Comparison of ENCODE assay signal across 24 mouse cellular contexts in genomic region chr12:28801731-28802130, GRCm38 (mm10). TPM values are rescaled to one million over a fixed set of nuclear protein-coding genes. Genes with fewer than 3 reads are reported as not detected.
DNase-seq lines count a peak whose midpoint lies in the region; ATAC-seq lines count a peak whose summit lies in the region.
"Had no signal": no experiment of that assay in that cellular context is flagged by ENCODE, and none has a peak within 500 bp of the region (broad histone marks: within the 10 kb centered on the region; RNA-seq: fewer than 3 reads in every experiment).

No protein-coding gene starts in this region.

- peaks cover 22% of the 10 kb centered on the region for H3K4me1 ChIP-seq in forebrain, embryonic 14.5 days (ENCODE audit: control insufficient read depth, insufficient read depth, low read length)
- peaks cover 10% of the 10 kb centered on the region for H3K4me1 ChIP-seq in forebrain, embryonic 11.5 days (replicated peaks; ENCODE audit: control insufficient read depth, insufficient read depth, low read length)
- peaks cover 49% of the 10 kb centered on the region for H3K4me1 ChIP-seq in neural tube, embryonic 13.5 days (replicated peaks)

- H3K9me3 ChIP-seq in forebrain, embryonic 14.5 days (replicated peaks; ENCODE audit: control insufficient read depth, low read length) = no peaks in the 10 kb centered on the region
- no peaks in the 10 kb centered on the region for H3K9me3 ChIP-seq in forebrain, embryonic 11.5 days (ENCODE audit: control insufficient read depth, low read length)
- 0 out of 2 replicates have a peak, but pooled peaks cover 4% of the 10 kb centered on the region for H3K9me3 ChIP-seq in neural tube, embryonic 13.5 days
- H3K9me3 ChIP-seq: heart, embryonic 12.5 days; hindbrain, embryonic 12.5 days; limb, embryonic 15.5 days; midbrain, embryonic 12.5 days; neural tube, embryonic 12.5 days had no signal

- H3K9ac ChIP-seq in forebrain, embryonic 14.5 days (ENCODE audit: low read length) = no peak overlapping the region
- H3K9ac ChIP-seq in forebrain, embryonic 11.5 days (ENCODE audit: low read length) = no peak overlapping the region
- no peak overlapping the region for H3K9ac ChIP-seq in neural tube, embryonic 13.5 days
- H3K9ac ChIP-seq: forebrain, postnatal 0 days; heart, embryonic 12.5 days; hindbrain, embryonic 12.5 days; limb, embryonic 15.5 days; midbrain, embryonic 12.5 days; neural tube, embryonic 12.5 days had no signal

- H3K36me3 ChIP-seq in forebrain, embryonic 14.5 days (ENCODE audit: control insufficient read depth, insufficient read depth, low read length) = no peaks in the 10 kb centered on the region
- H3K36me3 ChIP-seq in forebrain, embryonic 11.5 days (ENCODE audit: control insufficient read depth, insufficient read depth, low read length) = no peaks in the 10 kb centered on the region
- no peaks in the 10 kb centered on the region for H3K36me3 ChIP-seq in neural tube, embryonic 13.5 days
- H3K36me3 ChIP-seq: heart, embryonic 12.5 days; hindbrain, embryonic 12.5 days; limb, embryonic 15.5 days; midbrain, embryonic 12.5 days; neural tube, embryonic 12.5 days had no signal

- no peaks in the 10 kb centered on the region for H3K27me3 ChIP-seq in forebrain, embryonic 14.5 days (replicated peaks; ENCODE audit: control insufficient read depth, insufficient read depth, low read length)
- H3K27me3 ChIP-seq in forebrain, embryonic 11.5 days (ENCODE audit: control insufficient read depth, insufficient read depth, low read length) = no peaks in the 10 kb centered on the region
- H3K27me3 ChIP-seq in neural tube, embryonic 13.5 days = no peaks in the 10 kb centered on the region
- H3K27me3 ChIP-seq: heart, embryonic 12.5 days; hindbrain, embryonic 12.5 days; limb, embryonic 15.5 days; neural tube, embryonic 12.5 days had no signal

- no peak overlapping the region for H3K4me3 ChIP-seq in forebrain, embryonic 14.5 days (ENCODE audit: low read depth, low read length)
- H3K4me3 ChIP-seq in forebrain, embryonic 11.5 days (ENCODE audit: low read depth, low read length) = no peak overlapping the region
- H3K4me3 ChIP-seq in neural tube, embryonic 13.5 days = no peak overlapping the region
- H3K4me3 ChIP-seq: heart, embryonic 12.5 days; hindbrain, embryonic 12.5 days; limb, embryonic 15.5 days; midbrain, embryonic 12.5 days; neural tube, embryonic 12.5 days had no signal

- DNase-seq in forebrain, embryonic 14.5 days (ENCODE audit: low spot score) = no peak
- no peak for DNase-seq in forebrain, embryonic 11.5 days (ENCODE audit: low spot score)
- DNase-seq in neural tube, embryonic 10.5 days (ENCODE audit: extremely low spot score, low spot score) = no peak
- DNase-seq in cerebellum, postnatal 10 days = peak; percentile 60 to 78
- DNase-seq in heart, postnatal 10 days = no peak
- DNase-seq in spleen, postnatal 14 days (ENCODE audit: low spot score in 2 of 2) = no peak
- DNase-seq: adrenal gland, adult 8-10 months; forebrain, postnatal 0 days; gastrocnemius, postnatal 25 days; heart, adult 18-20 months; heart, postnatal 14 days; kidney, adult 11 months; kidney, postnatal 4 days; layer of hippocampus, adult 9-11 months; lung, postnatal 4 days; right cerebral cortex, adult 18-20 months; thymus, adult 18-20 months; thymus, postnatal 36 days had no signal

- no peak overlapping the region for H3K4me2 ChIP-seq in forebrain, embryonic 14.5 days (ENCODE audit: low read length)
- H3K4me2 ChIP-seq in forebrain, embryonic 11.5 days (ENCODE audit: low read depth, low read length, severe bottlenecking) = no peak overlapping the region
- no peak overlapping the region for H3K4me2 ChIP-seq in neural tube, embryonic 13.5 days
- H3K4me2 ChIP-seq: heart, embryonic 12.5 days; hindbrain, embryonic 12.5 days; limb, embryonic 15.5 days; midbrain, embryonic 12.5 days; neural tube, embryonic 12.5 days had no signal

- no peak for ATAC-seq in forebrain, embryonic 14.5 days
- ATAC-seq in forebrain, embryonic 11.5 days (replicated peaks; ENCODE audit: low FRiP score) = no peak
- ATAC-seq in neural tube, embryonic 13.5 days (ENCODE audit: low read depth) = no peak
- ATAC-seq: forebrain, postnatal 0 days had no signal

- intact Hi-C loops in heart, postnatal 10 days (cut with DNase I) = no loop called here

- H3K27ac ChIP-seq in forebrain, embryonic 14.5 days (ENCODE audit: low read depth, low read length) = 0 out of 2 replicates have a peak overlapping the region, but pooled peaks have one; percentile 9
- no peak overlapping the region for H3K27ac ChIP-seq in forebrain, embryonic 11.5 days (ENCODE audit: low read depth, low read length)
- 0 out of 2 replicates have a peak overlapping the region, but pooled peaks have one; percentile 13 for H3K27ac ChIP-seq in neural tube, embryonic 13.5 days (replicated peaks)
- H3K27ac ChIP-seq: hindbrain, embryonic 12.5 days; limb, embryonic 15.5 days; midbrain, embryonic 12.5 days; neural tube, embryonic 12.5 days had no signal

- WGBS in forebrain, embryonic 14.5 days = 85% methylated on average over 6 of the region's 6 CpGs
- WGBS in forebrain, embryonic 11.5 days = 91% methylated on average over 6 of the region's 6 CpGs
- WGBS in neural tube, embryonic 13.5 days = 69% methylated on average over 6 of the region's 6 CpGs

RNA-seq across cellular contexts. Expression of gene Eipr1, which starts 50.1 kb away (rescaled TPM):
- polyA plus RNA-seq in forebrain, embryonic 14.5 days (2014; fragmentation: Nextera tagmentation; extraction: Ambion mirVana) = 80.9 and 87.5 TPM in 2 replicates
- 36.3 and 40.3 TPM in 2 replicates for polyA plus RNA-seq in forebrain, embryonic 11.5 days (2014; fragmentation: Nextera tagmentation; extraction: Ambion mirVana)
- polyA plus RNA-seq in neural tube, embryonic 13.5 days (2015; fragmentation: Nextera tagmentation; extraction: Ambion mirVana) = 59.9 and 69.6 TPM in 2 replicates
- total RNA-seq in heart, postnatal 10 days (2021) = 10 to 100 TPM in 1 of 2 experiments, 1 to 10 TPM in 1; 9.8 to 11.2 TPM

RNA-seq across cellular contexts. Expression of gene Trappc12, which starts 51.5 kb away (rescaled TPM):
- polyA plus RNA-seq in forebrain, embryonic 14.5 days (2014; fragmentation: Nextera tagmentation; extraction: Ambion mirVana) = 38.4 and 43.2 TPM in 2 replicates
- 40.0 and 40.1 TPM in 2 replicates for polyA plus RNA-seq in forebrain, embryonic 11.5 days (2014; fragmentation: Nextera tagmentation; extraction: Ambion mirVana)
- 36.5 and 40.5 TPM in 2 replicates for polyA plus RNA-seq in neural tube, embryonic 13.5 days (2015; fragmentation: Nextera tagmentation; extraction: Ambion mirVana)
- 10 to 100 TPM; 27.1 to 31.4 TPM for total RNA-seq in heart, postnatal 10 days (2021)

Comparison
In these comparisons a context has a peak if more than half of its experiments do, and no peak if none do; other contexts are left out.
1. DNase-seq: peak in cerebellum, postnatal 10 days (2 of 2); none in forebrain, embryonic 14.5 days (single experiment), forebrain, embryonic 11.5 days (single experiment), neural tube, embryonic 10.5 days (single experiment), heart, postnatal 10 days (0 of 2) and spleen, postnatal 14 days (0 of 2).